Mouse (Mus musculus) MEL (cell line): ENCODE data around the gene Sema6d. TPM values are rescaled to one million over a fixed set of nuclear protein-coding genes. Genes with fewer than 3 reads are reported as not detected.

Experiments used
- DNase-seq: peaks from one replicate; pipeline ENCODE4 v3.0.0; 2011; ENCODE audit warnings: low read depth, low spot score
- H3K27ac ChIP-seq: 2 replicates; pipeline ENCODE4 v1.5.1; 2012; ENCODE audit warnings: low read depth, mild to moderate bottlenecking, control low read depth, low read length, moderate library complexity; ENCODE audit not compliant: control insufficient read depth
- H3K27me3 ChIP-seq, 2 experiments: fragments of 150-350 bp in 1 of 2; sonication (generic) in 1 of 2; 2 replicates each; pipeline ENCODE4 v1.6.1; 2012; ENCODE audit warnings: low read length in 2 of 2, mild to moderate bottlenecking in 2 of 2, improper control_type of control experiment in 1 of 2, moderate library complexity in 1 of 2; ENCODE audit not compliant: insufficient read depth in 2 of 2, control insufficient read depth in 1 of 2
- H3K36me3 ChIP-seq, 2 experiments: 2 replicates each; pipeline ENCODE4 v1.6.1; 2012 to 2014; ENCODE audit warnings: low read length in 2 of 2, improper control_type of control experiment in 1 of 2, inconsistent platforms in 1 of 2, mild to moderate bottlenecking in 1 of 2; ENCODE audit not compliant: insufficient read depth in 2 of 2, control insufficient read depth in 1 of 2
- H3K4me1 ChIP-seq, 2 experiments: fragments of 150-350 bp in 1 of 2; sonication (generic) in 1 of 2; 2 replicates each; pipeline ENCODE4 v1.6.1; 2012; ENCODE audit warnings: low read length in 2 of 2, improper control_type of control experiment in 1 of 2, mild to moderate bottlenecking in 1 of 2; ENCODE audit not compliant: insufficient read depth in 2 of 2, control insufficient read depth in 1 of 2
- H3K4me3 ChIP-seq, 2 experiments: fragments of 150-350 bp in 1 of 2; sonication (generic) in 1 of 2; 2 replicates each; pipeline ENCODE4 v1.5.1; 2012; ENCODE audit warnings: low read depth in 2 of 2, low read length in 2 of 2, mild to moderate bottlenecking in 2 of 2, moderate library complexity in 2 of 2, control low read depth in 1 of 2, improper control_type of control experiment in 1 of 2; ENCODE audit not compliant: control insufficient read depth in 1 of 2, insufficient read depth in 1 of 2
- H3K79me2 ChIP-seq: 2 replicates; pipeline ENCODE4 v1.6.1; 2012; ENCODE audit warnings: mild to moderate bottlenecking, low read length, moderate library complexity; ENCODE audit not compliant: control insufficient read depth, poor library complexity, insufficient read depth
- H3K9ac ChIP-seq: 2 replicates; pipeline ENCODE4 v1.6.1; 2012; ENCODE audit warnings: low read depth, mild to moderate bottlenecking, control low read depth, low read length, moderate library complexity; ENCODE audit not compliant: control insufficient read depth, poor library complexity, severe bottlenecking
- H3K9me3 ChIP-seq: fragments of 150-350 bp; sonication (generic); replicated peaks from 2 replicates; pipeline ENCODE4 v1.6.1; 2012; ENCODE audit warnings: mild to moderate bottlenecking, low read length, improper control_type of control experiment, moderate library complexity; ENCODE audit not compliant: insufficient read depth
- CHD1 ChIP-seq: IDR thresholded peaks from 2 replicates; pipeline ENCODE4 v1.6.1; 2012; ENCODE audit warnings: low read depth, mild to moderate bottlenecking, inconsistent platforms, low read length, improper control_type of control experiment
- GATA1 ChIP-seq: IDR thresholded peaks from 2 replicates; pipeline ENCODE4 v1.6.1; 2011; ENCODE audit warnings: low read depth, low read length, improper control_type of control experiment
- HCFC1 ChIP-seq: IDR thresholded peaks from 2 replicates; pipeline ENCODE4 v1.6.1; 2012; ENCODE audit warnings: low read depth, mild to moderate bottlenecking, inconsistent platforms, low read length, improper control_type of control experiment, moderate library complexity
- JUND ChIP-seq: IDR thresholded peaks from 2 replicates; pipeline ENCODE4 v1.6.1; 2011; ENCODE audit warnings: low read depth, mild to moderate bottlenecking, improper control_type of control experiment, low read length
- MXI1 ChIP-seq: IDR thresholded peaks from 2 replicates; pipeline ENCODE4 v1.6.1; 2011; ENCODE audit warnings: mild to moderate bottlenecking, low read depth, low read length, improper control_type of control experiment
- MYB ChIP-seq: IDR thresholded peaks from 2 replicates; pipeline ENCODE4 v1.6.1; 2011; ENCODE audit warnings: mild to moderate bottlenecking, low read depth, low read length, improper control_type of control experiment
- NELFE ChIP-seq: IDR thresholded peaks from 2 replicates; pipeline ENCODE4 v1.6.1; 2011; ENCODE audit warnings: low read depth, low read length, improper control_type of control experiment
- NRF1 ChIP-seq: IDR thresholded peaks from 2 replicates; pipeline ENCODE4 v1.6.1; 2014; ENCODE audit warnings: low read depth, mild to moderate bottlenecking, inconsistent platforms, low read length, improper control_type of control experiment, moderate library complexity; ENCODE audit not compliant: poor library complexity, insufficient read depth, severe bottlenecking
- POLR2AphosphoS5 ChIP-seq: IDR thresholded peaks from 2 replicates; pipeline ENCODE4 v1.6.1; 2012; ENCODE audit warnings: low read depth, borderline replicate concordance, mild to moderate bottlenecking, inconsistent platforms, low read length, moderate library complexity, mixed read lengths
- RAD21 ChIP-seq: IDR thresholded peaks from 2 replicates; pipeline ENCODE4 v1.6.1; 2011; ENCODE audit warnings: mild to moderate bottlenecking, low read depth, low read length, improper control_type of control experiment
- SMC3 ChIP-seq: IDR thresholded peaks from 2 replicates; pipeline ENCODE4 v1.6.1; 2011; ENCODE audit warnings: low read depth, low read length, improper control_type of control experiment
- TCF12 ChIP-seq: IDR thresholded peaks from 2 replicates; pipeline ENCODE4 v1.6.1; 2014; ENCODE audit warnings: low read depth, mild to moderate bottlenecking, inconsistent platforms, low read length, improper control_type of control experiment, moderate library complexity
- UBTF ChIP-seq: IDR thresholded peaks from 2 replicates; pipeline ENCODE4 v1.6.1; 2012; ENCODE audit warnings: low read depth, mild to moderate bottlenecking, inconsistent platforms, low read length, improper control_type of control experiment, moderate library complexity, borderline replicate concordance; ENCODE audit not compliant: insufficient read depth
- USF2 ChIP-seq, 2 experiments: IDR thresholded peaks; 2 replicates each; pipeline ENCODE4 v1.6.1; 2011 to 2012; ENCODE audit warnings: improper control_type of control experiment in 2 of 2, low read length in 2 of 2, borderline replicate concordance in 1 of 2, inconsistent platforms in 1 of 2, low read depth in 1 of 2, mild to moderate bottlenecking in 1 of 2; ENCODE audit not compliant: insufficient read depth in 1 of 2
- ZKSCAN1 ChIP-seq: IDR thresholded peaks from 2 replicates; pipeline ENCODE4 v1.6.1; 2012; ENCODE audit warnings: low read depth, mild to moderate bottlenecking, inconsistent platforms, low read length, improper control_type of control experiment, moderate library complexity
- ZMIZ1 ChIP-seq: IDR thresholded peaks from 2 replicates; pipeline ENCODE4 v1.6.1; 2012; ENCODE audit warnings: low read depth, mild to moderate bottlenecking, inconsistent platforms, low read length, improper control_type of control experiment, moderate library complexity
- polyA plus RNA-seq, 2 experiments: library from polyadenylated mRNA; stranded (reverse) in 1 of 2; unstranded in 1 of 2; fragments of >175 nt in 1 of 2; fragments of >200 nt in 1 of 2; gene quantifications; 2 replicates each; pipeline versions ENCODE4 v1.2.1 to v1.2.4; 2012; ENCODE audit warnings: low replicate concordance in 2 of 2, low read depth in 1 of 2; ENCODE audit not compliant: insufficient read length in 2 of 2, insufficient read depth in 1 of 2, missing spikeins in 1 of 2
- total RNA-seq: library from RNA; depleted of rRNA; stranded (reverse); fragments of 300-350 nt; gene quantifications from 2 replicates; pipeline ENCODE4 v1.2.3, GENCODE M21; 2012

The Sema6d gene
- total and polyA plus RNA-seq, 3 experiments: not detected

- Histone ChIP-seq H3K27me3 (no peaks in the 10 kb centered on the region), H3K36me3 (no peaks in the 10 kb centered on the region), H3K9ac (no peak overlapping the region), H3K9me3 (no peaks in the 10 kb centered on the region), H3K4me1 (no peaks in the 10 kb centered on the region), H3K4me3 (no peak overlapping the region), H3K79me2 (no peaks in the 10 kb centered on the region), H3K27ac (no peak overlapping the region)
- DNase-seq: no peak
- TF ChIP-seq ZMIZ1 (no peak), RAD21 (no peak), TCF12 (no peak), NELFE (no peak), UBTF (no peak), HCFC1 (no peak), SMC3 (no peak), ZKSCAN1 (no peak), MYB (no peak), GATA1 (no peak), NRF1 (no peak), JUND (no peak), USF2 (IDR thresholded peaks at IDR 0.05; ENCODE audit: borderline replicate concordance in 1 of 2, insufficient read depth in 1 of 2, low read depth in 1 of 2, low read length in 2 of 2) (no peak)
- TF ChIP-seq, all 39 proteins: peak for 0
These were observed 380.7 kb downstream of the Sema6d start for GRCm38 (mm10) chr2:124470346-124471042.

GRCm38 (mm10) chr2:124472674-124473507 lies 383.1 kb downstream of the Sema6d start:
- Histone ChIP-seq H3K9ac (no peak overlapping the region), H3K4me3 (no peak overlapping the region), H3K79me2 (no peaks in the 10 kb centered on the region), H3K4me1 (no peaks in the 10 kb centered on the region), H3K9me3 (no peaks in the 10 kb centered on the region), H3K27ac (no peak overlapping the region), H3K27me3 (no peaks in the 10 kb centered on the region), H3K36me3 (no peaks in the 10 kb centered on the region)
- TF ChIP-seq CHD1: no peak
- TF ChIP-seq POLR2AphosphoS5: no peak
- no peak for TF ChIP-seq MXI1
- DNase-seq: no peak
